Mouse (Mus musculus): ENCODE measurements around the gene Nfkbiz. TPM values are rescaled to one million over a fixed set of nuclear protein-coding genes. Genes with fewer than 3 reads are reported as not detected.
"Not testable (repeated sequence)": the region's sequence is repeated elsewhere in the genome, so short reads cannot be mapped to it uniquely, and the experiment has no call there.

Nfkbiz gene
- polyA plus RNA-seq, 2 experiments, result 5.0 to 9.2 TPM

DNA sequence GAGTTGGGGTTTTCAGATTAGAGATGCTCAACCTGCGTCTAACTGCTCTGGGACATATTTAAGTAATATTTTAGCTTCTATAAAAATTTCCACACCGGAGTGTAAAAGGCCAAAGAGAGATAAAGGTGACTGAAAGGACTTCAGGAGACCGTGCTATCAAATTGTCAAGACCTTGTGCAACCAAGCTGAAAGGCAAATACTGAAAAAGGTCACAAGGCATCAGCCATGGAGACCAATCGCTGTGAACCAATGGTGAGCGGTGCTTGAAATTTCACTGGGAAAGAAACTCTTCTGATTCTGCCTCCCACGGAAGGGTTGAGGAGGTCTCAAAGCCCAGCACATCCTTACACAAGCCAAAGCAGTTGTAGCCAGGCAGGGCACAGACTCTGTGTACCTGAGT is 2.8 kb upstream of the Nfkbiz start:
- H3K4me3 ChIP-seq (replicated peaks; ENCODE audit: low read length), result no peak overlapping the region
- no peak overlapping the region for H3K27ac ChIP-seq (replicated peaks; ENCODE audit: low read depth, low read length)
- TF ChIP-seq POLR2A (IDR thresholded peaks at IDR 0.05; ENCODE audit: borderline replicate concordance, extremely low read depth, insufficient read depth, insufficient read length), result no peak
- no peak for ATAC-seq (ENCODE audit: low FRiP score, low read depth)
- WGBS, result 89% methylated on average over 6 of the region's 6 CpGs
- DNase-seq (ENCODE audit: low spot score), result no peak
- H3K4me1 ChIP-seq (ENCODE audit: control insufficient read depth, insufficient read depth, low read length), result peaks cover 6% of the 10 kb centered on the region
- no peak overlapping the region for H3K9ac ChIP-seq (ENCODE audit: low read depth, low read length, severe bottlenecking)
- H3K9me3 ChIP-seq (ENCODE audit: control insufficient read depth, low read length), result no peaks in the 10 kb centered on the region
- no peaks in the 10 kb centered on the region for H3K27me3 ChIP-seq (ENCODE audit: control insufficient read depth, insufficient read depth, low read length)
- no peak overlapping the region for H3K4me2 ChIP-seq (replicated peaks; ENCODE audit: low read depth, low read length, severe bottlenecking)
- H3K36me3 ChIP-seq (ENCODE audit: control insufficient read depth, insufficient read depth, low read length), result no peaks in the 10 kb centered on the region

DNA sequence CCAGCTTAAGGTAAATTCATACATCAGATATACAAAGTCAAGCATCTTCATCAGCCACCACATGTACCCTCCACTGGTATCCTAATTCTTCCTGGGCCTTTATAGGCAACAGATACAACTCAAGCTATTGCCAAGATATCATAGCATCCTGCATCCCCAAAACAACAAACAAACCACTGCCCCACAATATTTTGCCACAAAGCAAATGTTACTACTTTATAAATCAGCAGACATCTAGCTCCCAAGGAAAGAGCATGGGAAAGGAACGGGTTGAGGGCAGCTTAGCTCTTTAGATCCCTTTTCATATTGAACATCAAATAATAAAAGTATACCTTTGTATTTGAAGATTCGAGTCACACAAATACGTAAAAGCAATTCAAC is 580 bp downstream of the Nfkbiz start:
- 6% methylated on average over 3 of the region's 3 CpGs for WGBS
- Histone ChIP-seq H3K36me3 (ENCODE audit: control insufficient read depth, insufficient read depth, low read length) (0 out of 2 replicates have a peak, but pooled peaks cover 1% of the 10 kb centered on the region), H3K27me3 (ENCODE audit: control insufficient read depth, insufficient read depth, low read length) (no peaks in the 10 kb centered on the region), H3K9me3 (ENCODE audit: control insufficient read depth, low read length) (no peaks in the 10 kb centered on the region), H3K4me3 (replicated peaks; ENCODE audit: low read length) (peak overlapping the region; percentile 57), H3K9ac (ENCODE audit: low read depth, low read length, severe bottlenecking) (peak overlapping the region; percentile 83), H3K4me2 (replicated peaks; ENCODE audit: low read depth, low read length, severe bottlenecking) (peak overlapping the region; percentile 77), H3K4me1 (ENCODE audit: control insufficient read depth, insufficient read depth, low read length) (peaks cover 6% of the 10 kb centered on the region), H3K27ac (replicated peaks; ENCODE audit: low read depth, low read length) (0 out of 2 replicates have a peak overlapping the region, but pooled peaks have one; percentile 81)
- no peak for DNase-seq (ENCODE audit: low spot score)
- no peak for TF ChIP-seq POLR2A (IDR thresholded peaks at IDR 0.05; ENCODE audit: borderline replicate concordance, extremely low read depth, insufficient read depth, insufficient read length)
- no peak for ATAC-seq (ENCODE audit: low FRiP score, low read depth)

DNA sequence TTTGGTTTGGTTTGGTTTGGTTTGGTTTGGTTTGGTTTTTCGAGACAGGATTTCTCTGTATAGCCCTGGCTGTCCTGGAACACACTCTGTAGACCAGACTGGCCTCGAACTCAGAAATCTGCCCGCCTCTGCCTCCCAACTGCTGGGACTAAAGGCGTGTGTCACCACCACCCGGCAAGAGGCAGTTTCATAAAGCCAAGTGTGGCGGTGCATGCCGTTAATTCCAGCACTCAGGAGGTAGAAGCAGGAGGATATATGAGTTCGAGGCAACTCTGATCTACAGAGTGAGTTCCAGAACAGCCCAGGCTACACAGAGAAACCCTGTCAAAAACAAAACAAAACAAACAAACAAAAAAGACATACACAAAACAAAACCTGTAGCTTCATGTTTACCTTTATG is 1.0 kb downstream of the Nfkbiz start:
- 91% methylated on average over 8 of the region's 8 CpGs for WGBS
- not testable (repeated sequence) for H3K4me1 ChIP-seq (ENCODE audit: control insufficient read depth, insufficient read depth, low read length); H3K9ac ChIP-seq (ENCODE audit: low read depth, low read length, severe bottlenecking); ATAC-seq (ENCODE audit: low FRiP score, low read depth); H3K4me3 ChIP-seq (replicated peaks; ENCODE audit: low read length); DNase-seq (ENCODE audit: low spot score); H3K9me3 ChIP-seq (ENCODE audit: control insufficient read depth, low read length); H3K36me3 ChIP-seq (ENCODE audit: control insufficient read depth, insufficient read depth, low read length); H3K27ac ChIP-seq (replicated peaks; ENCODE audit: low read depth, low read length); H3K27me3 ChIP-seq (ENCODE audit: control insufficient read depth, insufficient read depth, low read length)
- H3K4me2 ChIP-seq (replicated peaks; ENCODE audit: low read depth, low read length, severe bottlenecking), result peak overlapping the region; percentile 77

DNA sequence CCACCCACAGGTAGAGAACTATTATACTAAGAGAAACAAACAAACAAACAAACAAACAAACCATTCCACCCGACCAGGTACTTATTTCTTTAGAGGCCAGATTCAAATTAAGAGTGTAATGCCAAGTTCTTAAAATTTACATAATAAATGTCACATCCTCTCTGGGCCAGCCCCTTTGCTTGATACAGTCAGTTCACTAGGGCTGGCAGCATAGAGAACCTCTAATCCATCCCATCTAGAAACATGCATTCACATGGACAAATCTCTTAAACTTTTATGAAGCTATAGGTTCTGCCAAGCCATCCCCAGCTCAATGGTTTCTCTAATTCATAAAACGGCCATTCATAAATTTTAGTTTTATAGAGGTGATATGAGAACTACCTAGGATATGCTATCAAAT is 1.5 kb downstream of the Nfkbiz start:
- no peak for TF ChIP-seq POLR2A (IDR thresholded peaks at IDR 0.05; ENCODE audit: borderline replicate concordance, extremely low read depth, insufficient read depth, insufficient read length)
- H3K27ac ChIP-seq (replicated peaks; ENCODE audit: low read depth, low read length), result no peak overlapping the region
- 74% methylated on average over 2 of the region's 2 CpGs for WGBS
- H3K4me1 ChIP-seq (ENCODE audit: control insufficient read depth, insufficient read depth, low read length), result peaks cover 6% of the 10 kb centered on the region
- H3K4me2 ChIP-seq (replicated peaks; ENCODE audit: low read depth, low read length, severe bottlenecking), result no peak overlapping the region
- no peaks in the 10 kb centered on the region for H3K9me3 ChIP-seq (ENCODE audit: control insufficient read depth, low read length)
- DNase-seq (ENCODE audit: low spot score) (no peak), ATAC-seq (ENCODE audit: low FRiP score, low read depth) (no peak)
- no peak overlapping the region for H3K4me3 ChIP-seq (replicated peaks; ENCODE audit: low read length)
- peaks cover 6% of the 10 kb centered on the region; the same call in 1 of the 2 replicates for H3K36me3 ChIP-seq (ENCODE audit: control insufficient read depth, insufficient read depth, low read length)
- no peak overlapping the region for H3K9ac ChIP-seq (ENCODE audit: low read depth, low read length, severe bottlenecking)
- no peaks in the 10 kb centered on the region for H3K27me3 ChIP-seq (ENCODE audit: control insufficient read depth, insufficient read depth, low read length)

DNA sequence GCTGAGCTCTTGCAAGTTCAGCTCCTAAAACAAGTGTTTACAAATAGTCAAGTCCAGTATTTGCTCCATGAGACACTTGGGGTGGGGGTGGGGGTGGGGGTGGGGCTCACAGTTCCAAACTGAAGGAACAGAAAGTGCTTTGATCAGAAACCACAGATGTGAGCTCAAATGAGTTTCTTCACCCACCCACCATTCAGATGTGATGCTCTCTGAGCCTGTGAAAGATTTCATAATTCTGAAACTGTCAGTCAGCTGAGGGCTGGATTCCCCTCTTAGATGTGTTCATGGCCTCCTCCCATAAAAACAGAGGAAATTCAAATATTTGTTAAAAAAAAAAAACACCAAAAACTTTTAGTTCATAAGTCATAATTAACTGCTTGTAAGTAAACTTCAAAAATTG is 2.9 kb downstream of the Nfkbiz start:
- no peak for TF ChIP-seq POLR2A (IDR thresholded peaks at IDR 0.05; ENCODE audit: borderline replicate concordance, extremely low read depth, insufficient read depth, insufficient read length)
- no peak overlapping the region for H3K4me2 ChIP-seq (replicated peaks; ENCODE audit: low read depth, low read length, severe bottlenecking)
- peaks cover 6% of the 10 kb centered on the region; the same call in 1 of the 2 replicates for H3K36me3 ChIP-seq (ENCODE audit: control insufficient read depth, insufficient read depth, low read length)
- ATAC-seq (ENCODE audit: low FRiP score, low read depth), result no peak
- DNase-seq (ENCODE audit: low spot score), result no peak
- H3K4me1 ChIP-seq (ENCODE audit: control insufficient read depth, insufficient read depth, low read length), result peaks cover 6% of the 10 kb centered on the region
- no peaks in the 10 kb centered on the region for H3K27me3 ChIP-seq (ENCODE audit: control insufficient read depth, insufficient read depth, low read length)
- no peak overlapping the region for H3K27ac ChIP-seq (replicated peaks; ENCODE audit: low read depth, low read length)
- H3K9me3 ChIP-seq (ENCODE audit: control insufficient read depth, low read length), result no peaks in the 10 kb centered on the region
- H3K4me3 ChIP-seq (replicated peaks; ENCODE audit: low read length), result no peak overlapping the region
- no peak overlapping the region for H3K9ac ChIP-seq (ENCODE audit: low read depth, low read length, severe bottlenecking)

DNA sequence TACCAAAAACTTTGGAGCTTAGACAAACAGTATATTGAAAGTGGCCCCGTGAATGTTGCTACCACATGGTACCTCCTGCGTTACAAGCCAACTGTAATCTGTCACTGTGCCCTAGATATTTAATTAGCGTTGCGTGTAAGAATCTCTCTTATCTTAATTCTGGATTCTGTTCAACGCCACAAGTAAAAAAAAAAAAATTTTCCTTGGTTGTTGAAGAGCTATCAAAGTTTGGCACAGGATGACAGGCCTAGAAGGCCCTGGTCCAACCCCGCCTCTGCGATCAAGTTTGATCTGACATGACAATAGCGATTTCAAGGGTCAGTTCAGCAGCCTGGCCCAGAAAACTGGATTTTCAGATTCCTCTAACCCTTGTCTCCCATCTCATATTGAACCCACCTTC is 6.1 kb downstream of the Nfkbiz start:
- TF ChIP-seq POLR2A (IDR thresholded peaks at IDR 0.05; ENCODE audit: borderline replicate concordance, extremely low read depth, insufficient read depth, insufficient read length), result no peak
- 96% methylated on average over 8 of the region's 8 CpGs for WGBS

More for the DNA sequence above, 6.1 kb downstream of the Nfkbiz start:
- ATAC-seq (ENCODE audit: low FRiP score, low read depth) (no peak), DNase-seq (ENCODE audit: low spot score) (no peak)
- H3K27me3 ChIP-seq (ENCODE audit: control insufficient read depth, insufficient read depth, low read length), result no peaks in the 10 kb centered on the region
- H3K27ac ChIP-seq (replicated peaks; ENCODE audit: low read depth, low read length), result no peak overlapping the region
- no peak overlapping the region for H3K9ac ChIP-seq (ENCODE audit: low read depth, low read length, severe bottlenecking)
- no peak overlapping the region for H3K4me3 ChIP-seq (replicated peaks; ENCODE audit: low read length)
- no peaks in the 10 kb centered on the region for H3K9me3 ChIP-seq (ENCODE audit: control insufficient read depth, low read length)
- H3K36me3 ChIP-seq (ENCODE audit: control insufficient read depth, insufficient read depth, low read length), result peaks cover 6% of the 10 kb centered on the region; the same call in 1 of the 2 replicates
- H3K4me1 ChIP-seq (ENCODE audit: control insufficient read depth, insufficient read depth, low read length), result no peaks in the 10 kb centered on the region
- H3K4me2 ChIP-seq (replicated peaks; ENCODE audit: low read depth, low read length, severe bottlenecking), result no peak overlapping the region

Measured in limb, embryonic 14.5 days (tissue).